Mouse (Mus musculus) ovary, postnatal 14 days (tissue): ENCODE measurements around the gene Sucla2.
"Not testable (repeated sequence)": the region's sequence is repeated elsewhere in the genome, so short reads cannot be mapped to it uniquely, and the experiment has no call there.

Source experiments
- DNase-seq: peaks from one replicate; pipeline ENCODE4 v3.0.0; 2022; ENCODE audit warnings: low spot score

Gene Sucla2

DNA sequence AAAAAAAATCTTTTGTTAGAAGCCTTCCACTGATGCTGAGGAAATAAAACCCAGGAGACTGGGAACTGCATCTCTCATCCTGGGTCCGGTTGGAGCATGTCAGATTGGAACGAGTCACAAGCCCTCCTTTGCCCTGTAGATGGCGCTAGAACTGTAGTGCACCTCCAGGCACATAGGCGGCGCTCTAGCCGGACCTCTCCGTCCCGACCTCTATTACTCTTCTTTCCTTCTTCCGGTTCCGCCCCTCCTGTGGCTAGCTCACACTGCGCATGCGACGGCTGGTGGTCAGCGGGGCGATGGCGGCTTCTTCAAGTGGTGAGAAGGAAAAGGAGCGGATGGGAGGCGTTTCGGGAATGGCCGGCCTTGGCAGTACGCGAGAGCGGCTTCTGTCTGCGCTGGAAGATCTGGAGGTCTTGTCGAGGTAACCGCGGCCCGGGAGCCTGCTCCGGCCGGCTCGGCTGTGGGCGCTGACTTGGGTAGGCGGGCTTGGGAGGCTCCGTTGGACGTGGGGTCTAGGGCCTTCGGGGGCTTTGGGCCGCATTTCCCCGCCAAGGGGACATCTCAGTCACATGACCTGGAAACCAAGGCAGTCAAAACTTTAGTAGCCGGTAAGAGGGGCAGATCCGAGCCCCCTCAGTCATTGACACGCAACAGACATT, 15.2 kb upstream of the Sucla2 start, which contains the start of gene Med4:
Gene Med4 (plus strand): TSS at position 261 of the 659 bp plus-strand sequence.
- DNase-seq: peak; percentile 96

DNA sequence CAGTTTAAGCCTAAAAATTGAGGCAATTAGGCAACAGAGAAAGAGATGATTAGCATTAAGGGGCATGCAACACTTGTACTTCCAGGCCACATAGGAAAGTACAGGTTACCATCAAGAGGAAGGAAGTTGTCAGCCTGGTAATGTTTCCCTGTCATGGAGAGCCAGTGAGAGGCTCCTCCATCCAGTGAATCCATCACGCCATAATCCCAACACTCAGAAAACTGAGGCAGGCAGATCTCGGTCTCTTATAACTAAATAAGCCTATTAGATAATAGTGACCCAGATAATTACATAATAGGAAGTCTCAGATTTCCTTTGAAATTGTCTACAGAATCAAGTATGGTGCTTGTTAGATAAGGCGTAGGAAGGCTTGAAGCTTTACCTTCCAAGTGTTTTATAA, 983 bp upstream of the Sucla2 start:
- no peak for DNase-seq

DNA sequence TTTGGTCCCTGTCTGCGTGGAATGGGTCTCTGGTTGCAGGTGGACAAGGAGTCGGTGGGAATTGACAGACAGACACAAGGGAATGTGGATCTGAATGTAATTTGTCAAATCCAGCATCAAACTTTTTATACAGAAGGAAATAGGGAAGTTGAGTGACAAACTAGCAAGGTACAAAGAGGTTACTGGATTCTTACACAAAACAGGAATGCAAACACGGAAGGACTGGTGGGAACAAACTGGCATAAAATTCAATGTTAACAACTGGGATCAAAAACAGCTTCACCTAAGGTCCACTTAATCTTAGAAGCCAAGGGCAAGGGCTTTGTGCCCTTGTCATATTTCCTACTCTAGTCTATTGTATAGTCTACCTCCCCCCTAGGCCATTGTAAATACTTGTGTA, 3.5 kb downstream of the Sucla2 start:
- DNase-seq: not testable (repeated sequence)

DNA sequence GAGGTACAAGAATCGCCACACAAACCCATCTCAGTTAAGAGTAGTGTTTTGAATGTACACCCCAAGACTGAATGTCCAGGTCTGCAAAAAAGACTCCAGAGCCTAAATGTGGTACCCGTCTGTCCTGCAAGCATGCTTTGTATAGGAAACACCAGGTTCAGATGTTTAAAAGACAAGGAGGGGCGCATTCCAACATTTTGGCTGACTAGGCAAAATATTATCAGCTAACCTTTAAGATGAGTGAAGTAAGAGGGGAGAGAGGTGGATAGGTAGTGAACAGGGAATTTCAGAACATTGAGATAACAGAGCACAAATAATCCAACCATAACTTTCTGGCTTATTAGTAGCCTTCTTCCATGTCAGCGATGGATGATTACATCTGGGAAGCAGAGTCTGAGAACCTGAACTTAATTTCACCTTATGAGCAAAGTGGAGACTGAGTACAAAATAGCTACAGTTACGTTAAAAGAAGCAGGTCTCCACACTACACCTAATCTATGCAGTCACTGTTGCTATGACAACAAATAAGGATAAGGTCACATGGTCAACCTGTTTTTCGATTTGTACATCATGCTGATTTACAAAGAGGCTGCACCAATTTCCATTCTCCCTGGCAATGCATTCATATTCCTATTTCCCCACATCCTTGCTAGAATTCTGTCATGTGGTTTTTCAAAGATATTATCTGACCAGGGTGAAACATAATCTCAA, 8.8 kb downstream of the Sucla2 start:
- DNase-seq: no peak

DNA sequence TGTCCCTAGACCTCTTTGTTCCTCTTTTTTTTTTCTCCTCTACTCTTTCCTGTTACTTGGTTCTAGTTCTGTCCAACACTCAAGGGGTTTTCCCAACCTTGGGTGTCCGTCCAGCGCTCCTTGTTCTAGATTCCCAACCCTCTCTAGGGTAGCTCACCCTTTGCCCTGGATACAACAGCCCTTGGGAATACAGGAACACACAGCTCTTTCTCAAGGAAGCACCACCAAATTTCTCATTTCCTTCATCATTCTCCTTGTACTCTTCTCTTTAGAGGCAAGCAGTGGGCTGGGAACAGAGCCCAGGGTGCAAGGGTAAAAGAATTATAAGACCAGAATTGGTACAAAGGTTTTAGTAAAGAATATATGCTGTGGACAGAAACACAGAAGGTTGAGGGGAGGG, 10.5 kb downstream of the Sucla2 start:
- no peak for DNase-seq

DNA sequence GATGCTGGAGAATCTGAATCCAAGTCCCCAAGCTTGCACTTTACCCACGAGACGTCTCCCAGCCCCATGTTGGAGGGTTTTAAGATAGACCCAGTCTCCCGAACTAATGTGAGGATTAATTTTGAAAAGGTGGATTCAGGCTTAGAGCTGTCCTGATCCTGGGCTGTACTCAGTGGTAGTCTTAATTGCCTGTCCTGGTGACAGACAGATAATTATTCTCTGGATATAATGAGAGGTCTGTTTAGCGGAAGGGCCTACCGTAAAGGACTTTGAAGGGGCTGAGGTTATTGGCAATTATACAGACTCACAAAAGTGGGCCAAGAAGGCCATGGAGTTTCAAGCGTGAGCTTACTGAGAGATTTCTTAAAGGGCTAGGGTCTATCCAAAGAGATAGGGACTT, 18.7 kb downstream of the Sucla2 start:
- DNase-seq: no peak

DNA sequence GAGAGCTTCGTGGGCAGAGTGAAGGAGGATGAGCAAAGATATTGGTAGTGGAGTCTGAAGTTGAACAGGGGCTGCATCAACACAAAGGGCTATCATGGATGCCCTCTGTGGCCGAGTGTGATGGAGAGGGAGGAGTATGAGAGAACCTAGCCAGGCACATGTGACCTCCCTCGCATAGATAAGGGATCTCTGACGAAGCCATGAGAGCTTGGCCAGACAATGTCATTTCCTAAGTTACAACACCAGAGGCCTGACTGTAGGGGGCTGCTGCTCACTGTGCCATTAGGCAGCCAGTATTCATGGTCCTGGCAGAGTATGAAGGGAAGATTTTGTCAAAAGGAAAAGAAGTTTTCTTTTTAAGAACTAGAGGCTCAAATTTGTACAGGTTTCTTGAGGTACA, 21.9 kb downstream of the Sucla2 start:
- DNase-seq: no peak

DNA sequence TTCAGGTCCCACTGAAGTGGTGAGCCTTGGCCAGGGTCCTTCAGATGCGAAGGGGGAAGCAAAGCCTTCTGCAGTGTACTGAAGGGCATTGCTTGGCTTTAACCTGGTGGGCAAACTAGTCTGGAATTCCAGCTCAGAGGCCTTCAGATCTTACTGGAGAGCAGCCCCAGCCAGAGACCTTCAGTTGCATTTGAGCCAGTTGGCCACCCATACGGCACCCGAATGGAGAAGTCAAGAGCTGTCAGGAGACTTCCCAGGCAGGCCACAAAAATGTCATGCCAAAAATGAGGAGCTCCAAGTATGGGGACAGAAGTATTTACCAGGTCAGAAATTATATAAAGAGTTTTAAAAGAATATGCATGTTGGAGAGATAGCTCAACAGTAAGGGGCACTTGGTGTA, 22.9 kb downstream of the Sucla2 start, which contains the start of gene Nudt15:
Gene Nudt15 (minus strand): TSS at position 192 of the 400 bp plus-strand sequence.
- no peak for DNase-seq

DNA sequence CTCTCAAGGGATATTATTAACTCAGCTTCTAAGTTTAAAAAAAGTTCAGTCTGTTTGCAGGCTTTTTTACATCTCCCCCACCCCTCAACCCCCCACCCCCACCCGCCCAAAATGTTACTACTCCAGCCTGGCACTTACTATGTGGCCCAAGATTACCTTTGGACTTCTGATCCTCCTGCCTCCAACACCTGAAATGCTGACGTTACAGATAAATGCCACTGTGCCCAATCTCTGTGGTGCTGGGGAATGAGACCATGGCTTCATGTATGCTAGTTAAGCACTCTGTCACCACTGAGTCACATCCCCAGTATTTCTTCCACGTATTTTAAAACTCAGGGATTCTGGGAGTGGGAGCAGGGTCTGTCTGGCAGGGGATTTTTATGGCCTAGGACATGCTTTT, 25.2 kb downstream of the Sucla2 start:
- DNase-seq: no peak

DNA sequence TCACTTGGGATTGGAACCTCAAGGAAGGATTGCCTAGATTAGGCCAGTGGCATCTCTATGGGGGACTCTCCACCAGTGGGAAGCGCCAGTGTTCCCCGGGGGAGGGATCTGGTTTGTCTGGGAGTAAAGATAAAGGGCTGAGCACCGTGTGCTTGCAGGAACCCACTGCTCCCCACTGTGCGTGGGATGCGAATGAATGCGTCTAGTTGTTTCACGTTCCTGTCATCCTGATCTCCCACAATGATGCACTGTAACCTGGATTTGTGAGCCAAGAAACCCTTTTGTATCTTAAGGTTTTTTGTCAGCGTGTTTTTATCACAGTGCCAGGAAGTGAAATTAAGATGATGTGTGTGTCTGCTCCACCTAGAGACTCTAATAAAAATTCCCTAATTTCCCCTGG, 25.6 kb downstream of the Sucla2 start:
- DNase-seq: no peak

DNA sequence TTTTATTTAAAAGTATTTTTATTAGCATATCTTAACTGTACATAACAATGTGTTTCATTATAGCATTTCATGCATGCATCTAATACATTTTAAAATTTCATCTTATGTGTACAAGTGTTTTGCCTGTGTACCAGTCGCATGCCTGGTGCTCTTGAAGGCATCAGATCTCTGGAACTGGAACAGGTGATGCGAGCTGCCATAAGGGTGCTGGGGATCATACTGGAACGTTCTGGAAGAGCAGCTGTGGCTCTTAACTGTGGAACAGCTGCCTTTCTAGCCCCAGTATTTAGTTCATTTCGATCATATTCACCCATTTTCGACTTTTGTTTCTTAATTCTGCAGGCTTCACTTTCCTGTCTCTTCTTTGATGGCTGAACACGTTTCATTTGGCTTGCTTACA, 26.0 kb downstream of the Sucla2 start:
- DNase-seq: no peak

DNA sequence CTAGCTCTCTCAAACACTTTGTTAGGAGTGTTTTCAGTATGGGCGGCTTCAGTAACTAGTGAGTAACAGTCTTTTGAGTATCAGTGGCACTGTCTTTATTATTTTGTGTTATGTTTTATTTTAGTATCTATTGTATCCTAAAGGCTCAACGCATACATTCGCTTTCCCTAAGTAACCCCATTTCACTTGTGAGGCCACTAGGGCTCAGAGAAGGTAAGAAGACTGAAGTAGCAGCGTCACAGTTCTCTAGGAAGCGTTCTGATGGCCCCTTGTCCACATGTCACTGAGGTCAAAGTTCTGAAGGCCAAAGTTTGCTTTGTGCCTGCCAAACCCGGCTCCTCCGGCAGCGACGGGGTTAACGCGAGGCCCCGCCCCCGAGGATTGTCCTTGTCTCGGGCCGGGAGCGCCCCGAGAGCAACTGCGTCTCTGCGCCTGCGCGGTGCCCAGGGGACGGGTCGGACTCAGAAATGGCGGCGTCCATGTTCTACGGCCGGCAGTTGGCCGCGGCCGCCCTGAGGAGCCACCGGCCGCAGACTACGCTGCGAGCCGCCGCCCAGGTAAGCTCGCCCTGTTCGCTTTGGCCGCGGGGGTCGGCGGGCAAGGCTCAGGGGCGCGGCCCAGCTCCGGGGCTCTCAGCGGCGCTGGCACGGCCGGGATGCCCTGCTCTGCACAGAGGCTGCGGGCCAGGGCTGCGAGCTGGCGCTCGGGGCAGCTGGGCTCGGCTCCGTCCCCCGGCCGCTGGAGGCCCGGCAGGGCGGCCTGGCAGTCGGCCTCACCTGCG, 27.4 kb downstream of the Sucla2 start:
- DNase-seq: peak; percentile 96

DNA sequence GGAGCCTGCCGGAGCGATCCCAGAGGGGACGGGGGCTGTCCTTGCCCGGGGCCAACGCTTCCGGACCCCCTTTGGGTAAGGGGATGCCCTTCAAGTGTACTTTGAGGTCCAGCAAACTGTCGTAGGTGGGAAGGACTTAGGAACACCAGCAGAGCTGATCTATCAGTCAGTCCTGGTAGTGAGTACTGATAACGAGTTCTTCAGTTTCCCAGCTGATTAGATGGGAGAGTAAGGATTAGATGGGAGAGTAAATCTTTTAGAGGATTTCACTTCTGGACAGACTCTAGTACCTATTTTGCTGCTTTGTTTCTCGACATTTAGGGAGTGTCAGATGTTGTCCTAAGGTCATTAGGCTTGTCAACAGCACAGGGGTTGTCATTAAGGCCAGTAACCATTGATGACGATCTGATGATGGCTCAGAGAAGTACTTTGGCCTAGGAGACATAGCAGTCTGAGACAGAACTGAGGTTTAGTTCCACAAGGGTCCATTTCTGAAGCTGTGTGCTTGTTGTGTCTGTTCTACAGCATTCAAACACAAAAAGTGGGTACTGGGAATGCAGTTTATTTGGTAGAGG, 28.1 kb downstream of the Sucla2 start:
- no peak for DNase-seq

DNA sequence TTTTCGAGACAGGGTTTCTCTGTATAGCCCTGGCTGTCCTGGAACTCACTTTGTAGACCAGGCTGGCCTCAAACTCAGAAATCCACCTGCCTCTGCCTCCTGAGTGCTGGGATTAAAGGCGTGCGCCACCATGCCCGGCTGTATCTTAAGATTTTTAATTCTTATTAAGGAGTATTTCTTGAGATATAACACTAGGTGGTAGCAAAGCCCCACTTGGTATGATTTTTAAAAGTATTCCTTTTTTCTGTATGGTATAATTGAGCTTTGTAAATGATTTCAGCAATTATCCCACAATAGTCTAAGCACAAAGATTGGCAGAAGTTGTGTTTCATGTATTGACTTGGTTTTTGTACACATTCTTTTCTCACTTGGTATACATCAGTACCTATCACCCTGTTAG, 44.7 kb downstream of the Sucla2 start:
- not testable (repeated sequence) for DNase-seq

DNA sequence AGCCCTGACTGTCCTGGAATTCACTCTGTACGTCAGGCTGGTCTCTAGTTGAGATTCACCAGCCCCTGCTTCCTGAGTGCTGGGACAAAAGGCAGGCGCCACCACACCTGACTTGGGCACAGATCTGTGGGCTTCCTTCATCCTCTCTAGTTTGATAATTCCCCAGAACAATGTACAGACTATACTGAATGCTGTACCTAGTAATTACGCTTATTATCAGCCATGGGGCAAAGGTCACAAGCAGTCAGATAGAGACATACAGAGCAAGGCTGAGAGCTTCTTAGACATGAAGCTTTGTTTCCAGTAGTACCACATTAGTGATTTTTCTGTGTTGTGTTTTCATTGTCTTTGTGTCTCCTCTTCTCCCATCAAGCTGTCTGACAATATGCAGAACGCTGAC, 46.0 kb downstream of the Sucla2 start:
- DNase-seq: no peak

DNA sequence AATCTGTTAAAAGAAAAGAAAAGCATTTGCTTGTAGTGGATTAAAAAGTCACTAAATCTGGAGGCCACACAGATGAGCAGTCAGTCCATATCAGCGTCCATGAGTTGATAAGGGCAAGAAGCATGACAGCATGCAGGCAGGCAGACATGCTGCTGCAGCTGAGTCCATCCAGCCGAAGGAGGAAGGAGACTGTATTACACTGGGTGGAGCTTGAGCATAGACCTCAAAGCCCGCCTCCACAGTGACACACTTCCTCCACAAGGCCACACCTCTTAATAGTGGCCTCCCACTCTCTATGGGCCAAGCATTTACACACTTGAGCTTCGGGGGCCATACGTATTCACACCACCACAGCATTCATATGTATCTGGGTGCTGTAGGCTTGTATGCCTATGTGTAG, 48.9 kb downstream of the Sucla2 start:
- DNase-seq: no peak

DNA sequence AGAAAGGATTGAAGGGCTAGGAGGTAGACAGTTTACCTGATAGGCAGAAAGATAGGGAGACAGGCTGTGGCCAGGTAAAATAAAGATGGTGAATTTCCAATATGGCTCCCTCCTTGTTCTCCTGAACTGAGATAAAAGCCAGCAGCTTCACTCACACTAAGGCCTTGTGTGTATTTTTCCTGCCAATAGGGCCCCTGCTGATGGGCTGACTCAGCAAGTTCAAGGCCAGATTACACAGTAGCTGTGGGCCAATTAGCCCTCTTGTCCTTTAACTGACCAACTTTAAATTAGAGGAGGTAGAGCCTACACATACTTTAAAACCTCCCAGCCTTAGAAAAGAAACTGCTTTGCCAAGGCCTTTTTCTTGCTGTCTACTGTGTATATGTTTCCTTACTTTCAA, 51.2 kb downstream of the Sucla2 start:
- DNase-seq: no peak

DNA sequence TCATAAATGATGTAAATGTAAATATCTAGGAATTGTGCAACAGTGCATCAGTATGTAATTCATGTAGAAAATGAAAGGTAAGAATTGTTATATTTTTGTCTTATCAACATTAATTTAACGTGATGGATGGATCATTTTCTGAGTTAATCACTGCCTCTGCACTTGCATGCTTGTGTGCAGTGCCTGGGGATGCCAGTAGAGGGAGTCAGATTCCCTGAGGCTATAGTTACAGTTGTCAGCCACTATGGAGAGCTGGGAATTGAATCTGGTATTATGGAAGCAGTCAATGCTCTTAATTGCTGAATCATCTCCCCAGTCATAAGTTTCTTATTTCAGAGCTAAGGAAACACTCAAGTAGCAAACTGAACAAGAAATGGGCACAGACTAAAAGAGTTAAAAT, 63.0 kb downstream of the Sucla2 start:
- no peak for DNase-seq

DNA sequence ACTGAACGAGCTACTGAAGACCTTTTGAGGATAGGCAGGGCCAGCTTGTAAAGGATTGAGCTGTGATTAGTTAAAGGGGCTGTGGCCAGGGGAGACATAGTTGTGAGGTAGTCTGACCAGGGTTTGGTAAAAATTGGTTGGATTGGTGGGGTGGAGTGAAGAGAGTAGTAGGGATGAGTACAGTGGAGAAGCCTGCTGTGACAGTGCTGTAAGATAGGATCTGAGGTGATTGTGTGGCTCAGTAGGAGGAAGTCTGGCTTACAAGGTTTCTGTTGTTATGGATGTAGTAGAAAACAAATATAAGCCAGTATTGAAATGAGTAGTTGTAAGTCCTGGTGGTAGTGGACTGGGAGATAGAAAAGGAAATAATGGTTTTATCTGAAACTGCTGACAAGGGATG, 67.0 kb downstream of the Sucla2 start:
- no peak for DNase-seq

DNA sequence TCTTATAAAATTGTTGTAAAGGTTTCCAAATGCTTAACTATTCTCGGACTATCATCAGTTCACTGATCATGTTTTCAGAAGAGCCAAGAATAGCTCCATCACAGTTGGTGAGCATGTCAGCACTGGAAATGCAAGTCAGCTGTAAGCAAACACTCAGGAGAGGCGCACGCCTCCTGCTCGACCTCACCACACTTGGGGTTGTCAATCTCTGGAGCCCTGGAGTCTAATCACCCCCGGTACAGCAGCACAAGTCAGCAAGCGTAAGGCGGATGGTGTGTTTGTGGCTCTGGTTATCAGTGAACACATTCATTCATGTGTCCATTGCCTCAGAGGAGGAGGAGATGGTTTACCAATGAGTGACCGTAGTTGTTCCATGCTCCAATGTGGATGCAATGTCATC, 74.6 kb downstream of the Sucla2 start:
- DNase-seq: no peak

DNA sequence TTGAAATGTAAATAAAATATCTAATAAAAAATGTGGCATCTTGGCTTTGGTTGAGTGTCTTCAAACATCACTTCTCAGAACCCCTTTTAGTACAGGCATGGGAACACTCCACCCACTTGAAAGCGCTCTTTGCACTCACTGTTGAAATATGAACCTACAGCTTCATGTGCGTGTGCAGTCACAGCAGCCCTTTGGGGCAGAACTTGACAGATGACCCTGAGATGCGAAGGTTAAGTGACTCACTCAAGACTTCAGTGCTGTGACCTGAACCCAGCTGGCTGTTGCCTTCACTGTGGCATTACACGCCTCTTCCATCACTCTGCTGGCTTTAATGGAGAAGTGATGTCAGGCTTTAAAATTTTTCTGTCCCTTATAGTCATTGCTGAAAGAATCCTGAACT, 82.6 kb downstream of the Sucla2 start:
- no peak for DNase-seq

DNA sequence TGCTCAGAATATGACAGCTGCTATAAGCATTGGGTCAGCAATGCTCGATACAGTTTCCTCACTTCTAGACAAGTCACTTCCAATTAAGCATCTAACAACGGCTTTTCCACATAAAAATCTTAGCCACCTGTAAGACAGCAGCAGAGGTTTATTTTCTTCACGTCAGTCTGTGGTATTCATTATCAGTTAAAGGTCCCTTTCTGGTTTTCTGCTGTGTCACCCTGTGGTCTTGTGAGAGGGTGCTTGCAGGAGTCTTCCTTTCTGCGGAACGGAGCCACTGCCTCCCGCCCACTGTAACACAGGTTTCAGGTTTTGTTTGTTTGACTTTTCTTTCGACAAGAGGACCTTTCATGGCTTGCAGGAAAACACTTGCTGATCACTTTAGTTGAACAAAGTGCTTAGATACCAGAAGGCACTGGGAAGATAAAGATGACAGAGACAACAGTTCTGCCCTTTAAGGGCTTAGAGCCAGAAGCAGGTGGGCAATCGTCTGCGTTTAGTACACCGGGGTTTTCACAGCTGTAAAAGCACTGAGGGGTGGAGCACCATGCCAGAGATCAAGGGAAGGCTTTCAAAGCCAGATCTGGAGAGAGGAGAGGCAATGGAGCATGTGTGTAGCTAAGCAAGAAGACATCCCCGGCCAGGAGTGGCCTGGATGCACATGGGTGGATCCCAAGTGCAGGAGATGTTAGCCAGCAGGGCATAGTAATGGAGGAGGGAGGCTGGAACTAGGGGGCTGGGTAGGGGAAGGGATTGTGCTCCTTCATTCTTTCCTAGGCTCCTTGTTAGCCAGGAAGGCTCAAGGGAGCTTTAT, 83.8 kb downstream of the Sucla2 start:
- DNase-seq: no peak
